8 mouse cellular contexts compared by ENCODE assay signal in genomic region chr16:35156832-35157231, GRCm38 (mm10). TPM values are rescaled to one million over a fixed set of nuclear protein-coding genes. Genes with fewer than 3 reads are reported as not detected.
DNase-seq lines count a peak whose midpoint lies in the region; ATAC-seq and TF ChIP-seq lines count a peak whose summit lies in the region.

No protein-coding gene starts in this region.

- H3K4me2 ChIP-seq in heart, embryonic 12.5 days: peak overlapping the region; percentile 85
- H3K4me2 ChIP-seq in forebrain, embryonic 15.5 days (replicated peaks): peak overlapping the region; percentile 75
- peak overlapping the region; percentile 97 for H3K4me2 ChIP-seq in limb, embryonic 14.5 days (replicated peaks; ENCODE audit: low read depth, low read length, severe bottlenecking)

- no peaks in the 10 kb centered on the region; the same call in 1 of the 2 replicates for H3K36me3 ChIP-seq in heart, embryonic 12.5 days
- H3K36me3 ChIP-seq in E14TG2a.4 (ENCODE audit: insufficient read depth, low read length): no peaks in the 10 kb centered on the region
- no peaks in the 10 kb centered on the region for H3K36me3 ChIP-seq in forebrain, embryonic 15.5 days
- no peaks in the 10 kb centered on the region for H3K36me3 ChIP-seq in limb, embryonic 14.5 days (ENCODE audit: control insufficient read depth, insufficient read depth, low read length)

- H3K27ac ChIP-seq in heart, embryonic 12.5 days (ENCODE audit: poor library complexity, severe bottlenecking): no peak overlapping the region
- no peak overlapping the region for H3K27ac ChIP-seq in forebrain, embryonic 15.5 days (replicated peaks)
- H3K27ac ChIP-seq in limb, embryonic 14.5 days (replicated peaks; ENCODE audit: low read depth, low read length): no peak overlapping the region

- no peak for TF ChIP-seq CTCF in E14TG2a.4 (conservative IDR thresholded peaks at IDR 0.05; ENCODE audit: low read length)

- H3K9me3 ChIP-seq in heart, embryonic 12.5 days (replicated peaks): no peaks in the 10 kb centered on the region
- no peaks in the 10 kb centered on the region for H3K9me3 ChIP-seq in E14TG2a.4 (ENCODE audit: low read length)
- no peaks in the 10 kb centered on the region for H3K9me3 ChIP-seq in forebrain, embryonic 15.5 days
- no peaks in the 10 kb centered on the region for H3K9me3 ChIP-seq in limb, embryonic 14.5 days (ENCODE audit: control insufficient read depth, low read length)

- peak overlapping the region; percentile 83 for H3K9ac ChIP-seq in heart, embryonic 12.5 days
- no peak overlapping the region for H3K9ac ChIP-seq in forebrain, embryonic 15.5 days (replicated peaks)
- H3K9ac ChIP-seq in limb, embryonic 14.5 days (ENCODE audit: low read depth, low read length, severe bottlenecking): no peak overlapping the region

- TF ChIP-seq POLR2A in limb, embryonic 14.5 days (IDR thresholded peaks at IDR 0.05; ENCODE audit: borderline replicate concordance, extremely low read depth, insufficient read depth, insufficient read length): no peak

- ATAC-seq in heart, embryonic 12.5 days (ENCODE audit: insufficient number of reproducible peaks, low FRiP score): no peak
- ATAC-seq in forebrain, embryonic 15.5 days (replicated peaks): no peak
- no peak for ATAC-seq in limb, embryonic 14.5 days (ENCODE audit: low FRiP score, low read depth)
- ATAC-seq in frontal cortex, adult (ENCODE audit: low TSS enrichment): no peak

- H3K4me3 ChIP-seq in heart, embryonic 12.5 days: peak overlapping the region; percentile 72
- peak overlapping the region; percentile 83 for H3K4me3 ChIP-seq in E14TG2a.4 (replicated peaks; ENCODE audit: low read length)
- H3K4me3 ChIP-seq in forebrain, embryonic 15.5 days: peak overlapping the region; percentile 83
- H3K4me3 ChIP-seq in limb, embryonic 14.5 days (replicated peaks; ENCODE audit: low read length): peak overlapping the region; percentile 67

- H3K4me1 ChIP-seq in heart, embryonic 12.5 days (replicated peaks): peaks cover 73% of the 10 kb centered on the region
- peaks cover 39% of the 10 kb centered on the region for H3K4me1 ChIP-seq in E14TG2a.4 (replicated peaks; ENCODE audit: low read depth, low read length)
- peaks cover 71% of the 10 kb centered on the region for H3K4me1 ChIP-seq in forebrain, embryonic 15.5 days
- peaks cover 14% of the 10 kb centered on the region for H3K4me1 ChIP-seq in limb, embryonic 14.5 days (ENCODE audit: control insufficient read depth, insufficient read depth, low read length)

- peaks cover 44% of the 10 kb centered on the region for H3K27me3 ChIP-seq in heart, embryonic 12.5 days (replicated peaks)
- peaks cover 83% of the 10 kb centered on the region for H3K27me3 ChIP-seq in E14TG2a.4 (ENCODE audit: insufficient read depth, low read length)
- H3K27me3 ChIP-seq in forebrain, embryonic 15.5 days: peaks cover 17% of the 10 kb centered on the region
- H3K27me3 ChIP-seq in limb, embryonic 14.5 days (ENCODE audit: control insufficient read depth, insufficient read depth, low read length): peaks cover 31% of the 10 kb centered on the region

- DNase-seq in heart, adult 8-10 months (ENCODE audit: low spot score): no peak
- no peak for DNase-seq in limb, embryonic 14.5 days (ENCODE audit: low spot score)
- no peak for DNase-seq in right cerebral cortex, adult 18-20 months
- no peak for DNase-seq in layer of hippocampus, postnatal 14 days (ENCODE audit: low spot score in 2 of 2)

- 66% methylated on average over 21 of the region's 21 CpGs for WGBS in heart, embryonic 12.5 days
- 80% methylated on average over 21 of the region's 21 CpGs for WGBS in forebrain, embryonic 15.5 days
- WGBS in limb, embryonic 14.5 days: 73% methylated on average over 21 of the region's 21 CpGs

RNA-seq across cellular contexts. Expression of gene Adcy5, which starts 2.2 kb away (rescaled TPM):
- polyA plus RNA-seq in heart, embryonic 12.5 days (2016; fragmentation: Nextera tagmentation; extraction: Ambion mirVana): 7.8 and 8.3 TPM in 2 replicates
- total RNA-seq in heart, adult 8-10 months (2022): 10 to 100 TPM; 51.4 to 56.2 (median 54.6) TPM
- 5.4 and 5.6 TPM in 2 replicates for polyA plus RNA-seq in forebrain, embryonic 15.5 days (2015; fragmentation: Nextera tagmentation; extraction: Ambion mirVana)
- polyA plus RNA-seq in limb, embryonic 14.5 days (2012; rRNA removed): 10.1 and 13.8 TPM in 2 replicates
- polyA plus RNA-seq in limb, embryonic 14.5 days (2014; fragmentation: Nextera tagmentation; extraction: Ambion mirVana): 2.5 and 3.5 TPM in 2 replicates
- 10 to 100 TPM; 68.8 to 69.8 TPM for total RNA-seq in layer of hippocampus, postnatal 14 days (2021)
